Mouse (Mus musculus) kidney, adult 11 months (tissue): ENCODE data around the gene Lce1g.

Source experiments
- DNase-seq: peaks from one replicate; pipeline ENCODE4 v3.0.0; 2022

The Lce1g gene

GRCm38 (mm10) chr3:92752238-92752637 is at the start of gene Lce1g:
TSS of gene Lce1g (minus strand) at chr3:92752338.
- no peak for DNase-seq

GRCm38 (mm10) chr3:92790414-92790813 is 38.3 kb upstream of the Lce1g start, which contains the start of gene Lce1j:
TSS of gene Lce1j (minus strand) at chr3:92790514.
- DNase-seq, result no peak

DNA sequence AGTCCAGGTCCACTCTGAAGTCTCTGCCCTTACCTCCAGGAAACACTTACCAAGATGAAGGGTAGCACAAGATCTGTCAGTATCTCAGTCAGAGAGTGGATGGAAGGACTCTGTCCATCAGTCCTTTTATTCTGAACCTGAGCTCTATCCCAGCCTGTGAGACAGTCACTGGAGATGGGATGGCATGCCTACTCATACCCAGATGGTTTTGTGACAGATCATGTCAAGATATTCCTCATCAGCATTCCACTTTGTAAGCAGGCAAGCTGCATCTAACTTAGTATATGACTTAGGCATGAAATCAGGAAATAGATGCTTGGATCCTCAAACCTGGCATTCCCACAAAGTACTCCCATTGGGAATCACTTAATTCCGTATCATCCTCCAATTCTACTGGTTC is 26.7 kb upstream of the Lce1g start, which contains the start of gene Lce1i:
TSS of gene Lce1i (minus strand) at position 101 of the 400 bp plus-strand sequence.
- DNase-seq, result no peak

GRCm38 (mm10) chr3:92771573-92771972 is 19.4 kb upstream of the Lce1g start:
- no peak for DNase-seq

DNA sequence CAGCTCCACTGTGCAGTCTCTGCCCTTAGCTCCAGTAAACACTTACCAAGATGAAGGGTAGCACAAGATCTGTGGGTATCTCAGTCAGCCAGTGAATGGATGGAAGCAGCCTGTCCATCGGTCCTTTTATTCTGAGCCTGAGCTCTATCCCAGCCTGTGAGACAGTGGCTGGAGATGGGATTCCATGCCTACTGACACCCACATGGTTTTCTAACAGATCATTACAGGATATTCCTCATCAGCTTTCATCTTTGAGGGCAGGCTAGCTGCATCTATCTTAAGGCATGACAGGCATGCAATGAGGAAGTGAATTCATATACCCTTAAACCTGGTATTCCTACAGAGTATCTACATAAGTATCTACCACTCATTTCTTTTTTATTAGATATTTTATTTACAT is 12.8 kb upstream of the Lce1g start, which contains the start of gene Lce1h:
TSS of gene Lce1h (minus strand) at position 101 of the 400 bp plus-strand sequence.
- no peak for DNase-seq

DNA sequence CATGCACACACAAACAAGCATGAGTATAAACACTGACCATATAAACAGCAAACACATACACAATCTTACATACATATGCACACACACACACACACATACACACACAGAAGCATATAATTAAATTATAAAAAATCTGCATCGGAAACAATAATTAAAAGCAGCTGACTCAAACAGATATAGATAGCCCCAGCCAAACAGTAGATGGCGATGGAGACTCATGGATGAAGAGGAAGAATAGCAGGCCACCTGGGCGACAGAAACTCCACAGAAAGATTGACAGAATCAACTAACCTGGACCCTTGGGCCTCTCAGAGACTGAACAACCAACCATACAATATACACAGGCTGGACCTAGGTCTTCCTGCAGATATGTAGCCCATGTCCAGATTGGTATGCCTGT is 1.1 kb upstream of the Lce1g start:
- no peak for DNase-seq

GRCm38 (mm10) chr3:92738996-92739395 is 13.1 kb downstream of the Lce1g start, which contains the start of gene Gm38119:
TSS of gene Gm38119 (minus strand) at chr3:92739096.
- DNase-seq, result no peak

DNA sequence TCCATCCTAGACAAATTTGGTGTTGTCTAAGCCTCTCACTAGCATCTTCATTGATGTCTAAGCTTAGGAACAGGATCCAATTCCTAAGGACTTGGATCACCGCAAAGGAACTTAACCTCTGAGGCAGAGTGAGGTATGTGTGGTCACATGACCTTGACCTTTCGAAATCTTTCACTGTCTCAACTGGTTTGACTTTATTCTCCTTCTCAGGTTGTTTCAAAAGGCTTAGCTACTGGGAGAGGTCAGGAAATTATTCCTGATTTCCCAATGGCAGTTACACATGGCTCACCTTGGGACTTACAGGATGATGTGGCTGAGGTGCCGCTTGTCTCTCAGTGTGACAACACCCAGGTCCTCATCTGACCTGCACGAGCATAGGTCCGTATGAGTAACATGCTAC is 29.5 kb downstream of the Lce1g start:
- no peak for DNase-seq

- DNase-seq, result no peak
These were observed 31.9 kb downstream of the Lce1g start, which contains the start of gene Lce1f for GRCm38 (mm10) chr3:92720250-92720649. TSS of gene Lce1f (minus strand) at chr3:92720350.

DNA sequence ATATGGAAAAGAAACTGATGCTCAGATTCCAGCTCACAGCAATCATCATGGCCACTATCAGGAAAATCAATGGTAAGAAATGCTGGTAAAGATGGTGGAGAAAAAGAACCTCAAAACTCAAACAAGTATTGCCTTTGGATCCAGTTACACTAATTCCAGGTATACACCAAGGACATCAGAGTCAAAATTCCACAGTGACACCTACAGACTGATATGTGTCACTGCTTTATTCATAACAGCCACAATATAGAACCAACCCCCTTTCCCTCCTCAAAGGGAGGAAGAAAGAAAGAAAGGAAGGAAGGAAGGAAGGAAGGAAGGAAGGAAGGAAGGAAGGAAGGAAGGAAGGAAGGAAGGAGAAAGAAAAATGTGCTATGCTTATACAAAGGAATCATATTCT is 37.0 kb downstream of the Lce1g start:
- no peak for DNase-seq

DNA sequence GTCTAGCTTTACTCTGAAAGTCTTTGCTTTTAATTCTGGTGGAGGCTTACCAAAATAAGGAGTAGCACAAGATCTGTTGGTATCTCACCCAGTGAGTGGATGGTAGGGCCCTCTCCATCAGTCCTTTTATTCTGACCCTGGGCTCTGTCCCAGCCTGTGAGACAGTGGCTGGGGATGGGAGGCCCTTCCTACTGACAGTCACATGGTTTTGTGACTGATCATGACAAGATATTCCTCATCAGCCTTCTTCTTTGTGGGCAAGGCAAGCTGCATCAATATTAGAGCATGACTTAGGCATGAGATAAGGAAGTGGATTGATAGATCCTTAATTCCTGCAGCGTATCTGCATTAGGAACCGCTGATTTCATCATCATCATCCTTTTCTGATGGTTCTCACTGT is 43.2 kb downstream of the Lce1g start, which contains the start of gene Lce1e:
TSS of gene Lce1e (minus strand) at position 101 of the 400 bp plus-strand sequence.
- no peak for DNase-seq
